Mouse (Mus musculus) liver, embryonic 16.5 days (tissue): ENCODE measurements around the gene Mypn. TPM values are rescaled to one million over a fixed set of nuclear protein-coding genes. Genes with fewer than 3 reads are reported as not detected.
A peak's percentile ranks its signal among the peaks of the same experiment; 100 is the strongest.

Experiments used
- ATAC-seq: fragments of 200-750 bp; cut with Nextera tagmentation; 2 replicates; pipeline ENCODE4 v1.8.0; 2017; ENCODE audit warnings: low read depth, mild to moderate bottlenecking, moderate number of reproducible peaks, moderate library complexity
- H3K27ac ChIP-seq: fragments of 300-500 bp; sonication (generic); 2 replicates; pipeline ENCODE4 v1.5.1; 2014; ENCODE audit warnings: mild to moderate bottlenecking, low read length
- H3K27me3 ChIP-seq: fragments of 300-500 bp; sonication (generic); 2 replicates; pipeline ENCODE4 v1.6.1; 2014; ENCODE audit warnings: low read depth, low read length, mixed read lengths; ENCODE audit not compliant: control insufficient read depth, insufficient read depth
- H3K36me3 ChIP-seq: fragments of 300-500 bp; sonication (generic); 2 replicates; pipeline ENCODE4 v1.6.1; 2014; ENCODE audit warnings: mild to moderate bottlenecking; ENCODE audit not compliant: control insufficient read depth, insufficient read depth
- H3K4me1 ChIP-seq: fragments of 300-500 bp; sonication (generic); 2 replicates; pipeline ENCODE4 v1.6.1; 2014; ENCODE audit warnings: low read depth, low read length, mixed read lengths; ENCODE audit not compliant: control insufficient read depth
- H3K4me2 ChIP-seq: fragments of 300-500 bp; sonication (generic); 2 replicates; pipeline ENCODE4 v1.6.1; 2014; ENCODE audit warnings: low read depth, low read length, mixed read lengths
- H3K4me3 ChIP-seq: fragments of 300-500 bp; sonication (generic); 2 replicates; pipeline ENCODE4 v1.5.1; 2014; ENCODE audit warnings: low read depth, mild to moderate bottlenecking, low read length
- H3K9ac ChIP-seq: fragments of 300-500 bp; sonication (generic); 2 replicates; pipeline ENCODE4 v1.6.1; 2014; ENCODE audit warnings: low read depth, low read length
- H3K9me3 ChIP-seq: fragments of 300-500 bp; sonication (generic); replicated peaks from 2 replicates; pipeline ENCODE4 v1.6.1; 2016; ENCODE audit warnings: low read length; ENCODE audit not compliant: control insufficient read depth
- WGBS: fragments of 180-500 bp; shearing (Covaris S2); extraction: QIAGEN DNeasy Blood & Tissue Kit; methylation state at CpG from one replicate; pipeline ENCODE4 v1.1.7; 2014; ENCODE audit not compliant: insufficient replicate concordance; 5-methylcytosine and 5-hydroxymethylcytosine counted together
- polyA plus RNA-seq: library from polyadenylated mRNA; unstranded; fragments of >200 nt; fragmentation: Nextera tagmentation; extraction: Ambion mirVana; gene quantifications from 2 replicates; pipeline ENCODE4 v1.2.1, GENCODE M21; 2015

The Mypn gene
- 0.23 and 0.41 TPM in 2 replicates for polyA plus RNA-seq

DNA sequence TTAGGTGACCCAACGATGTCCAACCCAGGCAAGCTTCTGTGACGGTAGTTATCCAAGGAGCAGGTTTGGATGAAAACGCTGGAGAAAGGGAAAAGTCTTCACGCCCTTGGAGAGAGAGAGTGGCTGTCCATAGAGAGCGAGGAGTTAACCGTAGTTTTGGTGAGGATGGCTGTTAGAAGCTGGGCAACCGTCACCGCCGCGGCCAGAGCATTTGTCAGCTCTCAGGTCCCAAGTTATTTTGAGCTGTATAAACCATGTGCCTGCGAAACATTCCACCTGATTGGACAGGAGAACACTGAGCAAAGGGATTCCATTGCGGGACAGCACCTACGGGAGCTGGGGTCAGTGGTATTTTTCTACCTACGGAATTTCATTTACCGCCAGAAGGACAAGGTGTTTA is at the start of gene Mypn:
Mypn (minus strand) TSS at position 225 of the 400 bp plus-strand sequence.
- ATAC-seq: no peak
- no peaks in the 10 kb centered on the region for H3K36me3 ChIP-seq
- 76% methylated on average over 15 of the region's 15 CpGs for WGBS
- H3K9me3 ChIP-seq: no peaks in the 10 kb centered on the region
- no peaks in the 10 kb centered on the region for H3K27me3 ChIP-seq
- no peak within 1 kb of the TSS for H3K4me2 ChIP-seq
- no peak within 1 kb of the TSS for H3K27ac ChIP-seq
- H3K4me1 ChIP-seq: peaks cover 8% of the 10 kb centered on the region; the same call in 1 of the 2 replicates
- H3K9ac ChIP-seq: no peak within 1 kb of the TSS
- H3K4me3 ChIP-seq: no peak within 1 kb of the TSS

DNA sequence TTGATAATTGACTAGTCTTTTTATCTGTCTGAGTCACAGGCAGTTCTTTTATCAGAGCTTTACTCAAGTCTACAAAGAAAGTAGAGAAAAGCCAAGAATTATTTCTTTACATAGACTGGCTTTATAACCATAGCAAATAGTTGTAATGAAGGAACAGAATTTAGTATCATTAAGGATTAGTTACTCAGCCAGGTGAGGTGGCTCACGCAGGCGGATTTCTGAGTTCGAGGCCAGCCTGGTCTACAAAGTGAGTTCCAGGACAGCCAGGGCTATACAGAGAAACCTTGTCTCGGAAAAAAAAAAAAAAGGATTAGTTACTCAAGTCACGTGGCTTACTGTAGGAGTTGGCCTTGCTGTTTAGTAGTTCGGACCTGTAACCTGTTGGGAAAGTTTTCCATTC is 44.7 kb upstream of the Mypn start:
- Histone ChIP-seq H3K9ac (no peak overlapping the region), H3K4me3 (no peak overlapping the region), H3K27me3 (no peaks in the 10 kb centered on the region), H3K36me3 (peaks cover 18% of the 10 kb centered on the region), H3K9me3 (no peaks in the 10 kb centered on the region), H3K4me2 (no peak overlapping the region), H3K4me1 (peaks cover 8% of the 10 kb centered on the region), H3K27ac (no peak overlapping the region)
- no peak for ATAC-seq
- WGBS: 87% methylated on average over 6 of the region's 6 CpGs

DNA sequence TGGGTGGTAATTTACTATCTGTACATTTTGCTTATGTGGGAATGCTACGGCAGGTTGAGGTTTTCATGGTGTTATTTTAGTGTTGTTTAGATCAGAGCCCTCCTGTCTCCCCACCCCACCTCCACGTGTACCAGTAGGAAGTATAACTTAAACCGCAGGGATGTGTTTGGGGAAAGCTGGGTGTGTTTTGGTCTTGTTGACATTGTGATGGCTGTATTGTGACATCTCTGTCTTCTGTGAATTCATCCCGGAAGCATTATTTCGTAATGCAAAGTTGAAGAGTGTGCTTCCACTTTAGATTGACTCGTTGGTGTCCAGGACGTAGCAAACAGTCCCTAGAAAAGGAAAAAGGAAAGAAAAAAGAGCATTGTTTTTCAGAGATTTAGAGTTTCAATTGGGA is 43.7 kb upstream of the Mypn start:
- Histone ChIP-seq H3K4me2 (no peak overlapping the region; the same call in 1 of the 2 replicates), H3K4me3 (no peak overlapping the region)

DNA sequence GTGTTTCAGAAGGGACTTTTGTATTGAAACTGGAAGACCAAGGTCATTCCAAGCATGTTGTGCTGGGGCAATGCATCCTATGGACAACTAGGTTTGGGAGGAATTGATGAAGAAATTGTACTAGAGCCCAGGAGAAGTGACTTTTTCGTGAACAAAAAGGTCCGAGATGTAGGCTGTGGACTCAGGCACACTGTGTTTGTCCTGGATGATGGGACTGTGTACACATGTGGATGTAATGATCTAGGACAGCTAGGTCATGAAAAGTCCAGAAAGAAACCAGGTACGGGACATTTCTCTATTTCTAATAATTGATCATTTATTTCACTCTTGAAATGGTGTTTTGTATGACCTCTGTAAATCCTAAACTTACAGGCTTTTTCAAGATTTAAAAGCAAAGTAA is 42.1 kb upstream of the Mypn start:
- Histone ChIP-seq H3K36me3 (peaks cover 11% of the 10 kb centered on the region), H3K9ac (no peak overlapping the region), H3K9me3 (no peaks in the 10 kb centered on the region), H3K4me1 (peaks cover 11% of the 10 kb centered on the region), H3K27me3 (no peaks in the 10 kb centered on the region), H3K27ac (no peak overlapping the region), H3K4me2 (peak overlapping the region; percentile 34; the same call in 1 of the 2 replicates), H3K4me3 (peak overlapping the region; percentile 11)
- no peak for ATAC-seq
- WGBS: 75% methylated on average over 3 of the region's 3 CpGs

More for the DNA sequence above, 43.7 kb upstream of the Mypn start:
- 43% methylated on average over 7 of the region's 7 CpGs for WGBS
- peaks cover 11% of the 10 kb centered on the region for H3K36me3 ChIP-seq
- H3K27ac ChIP-seq: no peak overlapping the region
- no peaks in the 10 kb centered on the region for H3K9me3 ChIP-seq
- peaks cover 11% of the 10 kb centered on the region for H3K4me1 ChIP-seq
- ATAC-seq: no peak
- no peaks in the 10 kb centered on the region for H3K27me3 ChIP-seq
- no peak overlapping the region for H3K9ac ChIP-seq

- ATAC-seq: no peak
- Histone ChIP-seq H3K9ac (peak overlapping the region; percentile 100), H3K4me2 (peak overlapping the region; percentile 70), H3K27ac (peak overlapping the region; percentile 100), H3K27me3 (no peaks in the 10 kb centered on the region; the same call in 1 of the 2 replicates), H3K4me3 (peak overlapping the region; percentile 100), H3K36me3 (peaks cover 3% of the 10 kb centered on the region), H3K9me3 (no peaks in the 10 kb centered on the region), H3K4me1 (peaks cover 11% of the 10 kb centered on the region)
- WGBS: 17% methylated on average over 5 of the region's 5 CpGs
Measured at GRCm38 (mm10) chr10:63244746-63245145, 41.0 kb upstream of the Mypn start.

DNA sequence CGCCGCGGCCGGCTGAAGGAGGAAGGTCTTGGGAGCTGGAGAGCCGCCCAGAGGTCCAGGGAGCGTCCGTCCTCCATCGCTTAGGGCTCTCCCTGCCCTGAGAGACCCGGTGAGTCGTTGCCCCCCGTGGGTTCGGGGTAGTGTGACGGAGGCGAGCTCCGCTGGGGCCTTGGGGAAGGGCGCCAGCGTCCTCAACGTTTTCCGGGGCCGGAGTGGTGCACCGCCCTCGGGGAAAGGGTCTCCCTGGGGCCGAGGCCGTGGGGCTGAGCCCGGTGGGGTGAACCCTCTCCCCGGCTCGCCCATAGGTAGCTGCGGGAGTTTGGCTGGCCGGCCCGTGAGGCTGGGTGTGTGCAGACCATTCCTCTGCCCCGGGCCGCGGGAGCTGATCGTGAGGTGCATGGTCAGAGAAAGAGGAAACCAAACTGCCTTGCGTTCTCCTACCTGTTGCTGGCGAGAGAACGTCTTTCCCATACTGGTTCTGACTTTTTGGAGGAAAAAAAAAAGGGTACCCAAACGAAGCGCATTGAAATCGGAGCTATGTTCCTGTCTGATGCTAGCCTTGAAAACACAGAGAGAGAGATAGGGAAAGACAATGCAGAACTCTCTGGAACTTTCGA is 40.4 kb upstream of the Mypn start:
- Histone ChIP-seq H3K4me3 (peak overlapping the region; percentile 100), H3K27me3 (no peaks in the 10 kb centered on the region; the same call in 1 of the 2 replicates), H3K9ac (peak overlapping the region; percentile 100), H3K36me3 (peaks cover 3% of the 10 kb centered on the region), H3K9me3 (no peaks in the 10 kb centered on the region), H3K4me1 (peaks cover 11% of the 10 kb centered on the region), H3K4me2 (peak overlapping the region; percentile 70), H3K27ac (peak overlapping the region; percentile 100)
- under 1% methylated on average over 41 of the region's 41 CpGs for WGBS
- ATAC-seq: peak; percentile 39

DNA sequence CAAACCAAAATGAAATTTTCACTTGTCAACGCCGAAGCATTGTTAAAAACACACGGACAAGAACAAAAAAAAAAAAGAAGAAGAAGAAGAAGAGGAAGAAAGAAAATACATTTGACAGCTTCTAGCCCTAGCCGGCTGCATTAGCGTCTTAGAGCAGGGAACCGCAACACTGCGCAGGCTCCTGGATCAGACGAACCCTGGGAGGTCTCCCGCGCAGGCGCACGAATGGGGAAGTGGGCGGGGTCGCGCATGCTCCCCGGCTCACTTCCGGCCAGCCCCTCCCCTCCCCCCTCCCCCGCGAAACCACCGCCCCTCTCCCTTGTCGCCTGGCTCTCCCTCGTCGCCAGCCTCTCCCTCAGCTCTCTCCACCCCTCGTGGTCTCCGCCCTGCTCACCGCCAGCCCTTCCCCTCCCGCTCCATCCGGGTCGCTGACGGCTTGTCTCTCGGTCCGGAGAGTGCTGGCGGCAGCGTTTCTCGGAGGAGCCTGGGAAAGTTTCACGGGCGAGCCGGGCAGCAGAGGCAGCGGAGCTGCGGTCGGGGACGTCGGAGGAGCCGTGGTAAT is 39.8 kb upstream of the Mypn start, which contains the start of gene Herc4:
Herc4 (plus strand) TSS at position 318 of the 562 bp plus-strand sequence.
- ATAC-seq: peak; percentile 99
- peak within 1 kb of the TSS; percentile 100 for H3K9ac ChIP-seq
- H3K27ac ChIP-seq: peak within 1 kb of the TSS; percentile 100
- under 1% methylated on average over 38 of the region's 44 CpGs for WGBS
- H3K4me2 ChIP-seq: peak within 1 kb of the TSS; percentile 70
- peaks cover 11% of the 10 kb centered on the region for H3K4me1 ChIP-seq
- H3K36me3 ChIP-seq: peaks cover 3% of the 10 kb centered on the region; the same call in 1 of the 2 replicates
- no peaks in the 10 kb centered on the region; the same call in 1 of the 2 replicates for H3K27me3 ChIP-seq
- H3K9me3 ChIP-seq: no peaks in the 10 kb centered on the region
- peak within 1 kb of the TSS; percentile 100 for H3K4me3 ChIP-seq

- Histone ChIP-seq H3K9ac (peak overlapping the region; percentile 57), H3K4me3 (peak overlapping the region; percentile 100), H3K4me1 (peaks cover 11% of the 10 kb centered on the region), H3K27ac (peak overlapping the region; percentile 63), H3K9me3 (no peaks in the 10 kb centered on the region), H3K4me2 (peak overlapping the region; percentile 70), H3K27me3 (no peaks in the 10 kb centered on the region; the same call in 1 of the 2 replicates), H3K36me3 (peaks cover 3% of the 10 kb centered on the region; the same call in 1 of the 2 replicates)
- no peak for ATAC-seq
- 12% methylated on average over 12 of the region's 12 CpGs for WGBS
Measured at GRCm38 (mm10) chr10:63242798-63243435, 39.2 kb upstream of the Mypn start.
